Mouse (Mus musculus): Measurements from ENCODE around the gene Creb3.

Creb3 gene

GRCm38 (mm10) chr4:43555926-43556325, 6.2 kb upstream of the Creb3 start:
- no peak for DNase-seq (ENCODE audit: extremely low read depth, low read depth, low spot score)

- DNase-seq (ENCODE audit: extremely low read depth, low read depth, low spot score): no peak
These were observed 4.0 kb upstream of the Creb3 start for GRCm38 (mm10) chr4:43558028-43558630.

GRCm38 (mm10) chr4:43558631-43559356, 3.3 kb upstream of the Creb3 start:
- DNase-seq (ENCODE audit: extremely low read depth, low read depth, low spot score): no peak

- no peak for DNase-seq (ENCODE audit: extremely low read depth, low read depth, low spot score)
These were observed 2.5 kb upstream of the Creb3 start for GRCm38 (mm10) chr4:43559519-43560242.

GRCm38 (mm10) chr4:43560243-43560611, 1.9 kb upstream of the Creb3 start:
- no peak for DNase-seq (ENCODE audit: extremely low read depth, low read depth, low spot score)

GRCm38 (mm10) chr4:43560976-43561375, 1.2 kb upstream of the Creb3 start:
- DNase-seq (ENCODE audit: extremely low read depth, low read depth, low spot score): no peak

- no peak for DNase-seq (ENCODE audit: extremely low read depth, low read depth, low spot score)
These were observed 616 bp upstream of the Creb3 start for GRCm38 (mm10) chr4:43561436-43561996.

GRCm38 (mm10) chr4:43562769-43563600, 853 bp downstream of the Creb3 start:
- no peak for DNase-seq (ENCODE audit: extremely low read depth, low read depth, low spot score)

GRCm38 (mm10) chr4:43563601-43563875, 1.4 kb downstream of the Creb3 start:
- DNase-seq (ENCODE audit: extremely low read depth, low read depth, low spot score): no peak

- DNase-seq (ENCODE audit: extremely low read depth, low read depth, low spot score): no peak
These were observed 2.1 kb downstream of the Creb3 start for GRCm38 (mm10) chr4:43564231-43564630.

GRCm38 (mm10) chr4:43567140-43567539, 5.0 kb downstream of the Creb3 start:
- no peak for DNase-seq (ENCODE audit: extremely low read depth, low read depth, low spot score)

GRCm38 (mm10) chr4:43571395-43572045, 9.4 kb downstream of the Creb3 start:
- DNase-seq (ENCODE audit: extremely low read depth, low read depth, low spot score): no peak

GRCm38 (mm10) chr4:43573561-43573960, 11.4 kb downstream of the Creb3 start:
- DNase-seq (ENCODE audit: extremely low read depth, low read depth, low spot score): no peak

GRCm38 (mm10) chr4:43575356-43575755, 13.2 kb downstream of the Creb3 start:
- no peak for DNase-seq (ENCODE audit: extremely low read depth, low read depth, low spot score)

GRCm38 (mm10) chr4:43577237-43577881, 15.2 kb downstream of the Creb3 start:
- no peak for DNase-seq (ENCODE audit: extremely low read depth, low read depth, low spot score)

GRCm38 (mm10) chr4:43578376-43579204, 16.5 kb downstream of the Creb3 start, which contains the start of the genes Rgp1 and Gba2:
TSS of gene Rgp1 (plus strand) at chr4:43578715.
TSS of gene Gba2 (minus strand) at chr4:43578873.
- no peak for DNase-seq (ENCODE audit: extremely low read depth, low read depth, low spot score)

GRCm38 (mm10) chr4:43579256-43579655, 17.1 kb downstream of the Creb3 start:
- no peak for DNase-seq (ENCODE audit: extremely low read depth, low read depth, low spot score)

- no peak for DNase-seq (ENCODE audit: extremely low read depth, low read depth, low spot score)
These were observed 17.6 kb downstream of the Creb3 start for GRCm38 (mm10) chr4:43579731-43580130.

- DNase-seq (ENCODE audit: extremely low read depth, low read depth, low spot score): no peak
These were observed 18.6 kb downstream of the Creb3 start for GRCm38 (mm10) chr4:43580721-43581120.
